Mouse (Mus musculus): ENCODE data around the gene Gm28047. TPM values are rescaled to one million over a fixed set of nuclear protein-coding genes. Genes with fewer than 3 reads are reported as not detected.

The Gm28047 gene
- polyA plus RNA-seq, 1 experiment from 2014 or later, result not detected

DNA sequence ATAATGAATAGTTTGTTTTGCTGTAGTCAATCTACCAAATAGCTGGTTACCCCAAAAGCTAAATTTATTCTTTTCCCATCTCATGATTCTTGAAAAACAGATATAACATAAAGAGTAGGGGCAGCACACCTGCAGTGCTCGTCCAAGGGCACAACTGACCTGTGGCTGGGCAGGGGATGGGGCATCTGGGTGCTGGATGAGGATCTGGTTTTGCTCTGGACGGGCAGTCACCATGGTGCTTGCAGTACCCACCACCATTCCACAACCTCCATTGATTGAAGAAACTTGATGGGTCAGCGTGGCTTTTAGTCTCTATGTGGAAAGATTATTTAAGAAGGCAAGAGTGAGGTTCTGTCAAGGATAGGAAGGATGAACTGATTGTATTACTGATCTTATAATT is 78.6 kb downstream of the Gm28047 start:
- H3K4me3 ChIP-seq (replicated peaks), result no peak overlapping the region
- H3K36me3 ChIP-seq, result peaks cover 44% of the 10 kb centered on the region
- no peaks in the 10 kb centered on the region for H3K27me3 ChIP-seq (replicated peaks)
- no peak overlapping the region; the same call in 1 of the 2 replicates for H3K27ac ChIP-seq (replicated peaks)
- H3K9me3 ChIP-seq (replicated peaks), result no peaks in the 10 kb centered on the region
- 84% methylated on average over 3 of the region's 3 CpGs for WGBS
- H3K4me1 ChIP-seq, result peaks cover 6% of the 10 kb centered on the region; the same call in 1 of the 2 replicates
- no peak overlapping the region for H3K4me2 ChIP-seq
- no peak for ATAC-seq (ENCODE audit: low FRiP score)
- no peak overlapping the region for H3K9ac ChIP-seq (replicated peaks)

DNA sequence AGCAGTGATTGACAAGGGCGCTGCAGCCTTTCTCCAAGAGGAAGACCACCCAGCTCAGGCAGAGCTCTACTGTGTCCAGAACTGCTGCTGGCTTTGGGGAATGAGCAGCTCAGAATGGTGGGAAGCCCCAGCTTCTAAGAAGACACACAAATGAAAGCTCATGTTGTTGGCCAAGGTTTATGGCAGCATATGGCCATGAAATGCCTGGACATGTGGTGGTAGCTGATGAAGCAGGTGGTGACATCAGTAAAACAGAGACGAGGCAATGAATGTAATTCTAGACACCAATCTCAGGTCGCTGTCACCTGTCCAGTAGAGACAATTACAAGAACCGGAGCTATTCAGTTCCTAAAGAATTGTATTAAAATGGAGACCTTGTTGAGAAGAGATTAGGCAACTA is 80.1 kb downstream of the Gm28047 start:
- Histone ChIP-seq H3K27me3 (replicated peaks) (no peaks in the 10 kb centered on the region), H3K9ac (replicated peaks) (no peak overlapping the region), H3K4me1 (peaks cover 6% of the 10 kb centered on the region; the same call in 1 of the 2 replicates), H3K27ac (replicated peaks) (no peak overlapping the region), H3K36me3 (peaks cover 52% of the 10 kb centered on the region), H3K9me3 (replicated peaks) (no peaks in the 10 kb centered on the region), H3K4me2 (no peak overlapping the region), H3K4me3 (replicated peaks) (no peak overlapping the region)
- WGBS, result 92% methylated on average over 4 of the region's 4 CpGs
- ATAC-seq (ENCODE audit: low FRiP score), result no peak

DNA sequence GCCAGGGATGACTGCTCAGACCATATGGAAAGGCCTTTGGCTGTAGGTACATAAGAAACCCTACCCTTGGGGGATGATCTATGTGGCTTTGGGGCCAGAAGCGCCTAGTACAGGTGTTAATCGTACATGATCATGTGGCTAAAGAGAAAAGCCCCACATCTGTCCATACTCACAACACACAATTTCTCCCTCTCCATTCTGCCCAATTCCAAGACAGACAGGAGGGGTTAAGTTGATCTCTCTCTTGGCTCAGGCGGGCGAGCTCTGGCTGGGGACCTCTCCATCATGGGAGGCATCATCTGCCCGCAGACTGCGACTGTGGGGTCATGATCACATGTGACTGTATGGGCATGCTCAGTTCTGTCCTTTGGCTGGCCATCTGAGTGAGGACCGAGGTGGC is 90.9 kb downstream of the Gm28047 start:
- Histone ChIP-seq H3K4me1 (no peaks in the 10 kb centered on the region), H3K9ac (replicated peaks) (no peak overlapping the region), H3K4me2 (no peak overlapping the region), H3K4me3 (replicated peaks) (no peak overlapping the region), H3K9me3 (replicated peaks) (no peaks in the 10 kb centered on the region), H3K27ac (replicated peaks) (no peak overlapping the region), H3K27me3 (replicated peaks) (no peaks in the 10 kb centered on the region), H3K36me3 (peaks cover 68% of the 10 kb centered on the region)
- ATAC-seq (ENCODE audit: low FRiP score), result no peak
- WGBS, result 94% methylated on average over 7 of the region's 7 CpGs

DNA sequence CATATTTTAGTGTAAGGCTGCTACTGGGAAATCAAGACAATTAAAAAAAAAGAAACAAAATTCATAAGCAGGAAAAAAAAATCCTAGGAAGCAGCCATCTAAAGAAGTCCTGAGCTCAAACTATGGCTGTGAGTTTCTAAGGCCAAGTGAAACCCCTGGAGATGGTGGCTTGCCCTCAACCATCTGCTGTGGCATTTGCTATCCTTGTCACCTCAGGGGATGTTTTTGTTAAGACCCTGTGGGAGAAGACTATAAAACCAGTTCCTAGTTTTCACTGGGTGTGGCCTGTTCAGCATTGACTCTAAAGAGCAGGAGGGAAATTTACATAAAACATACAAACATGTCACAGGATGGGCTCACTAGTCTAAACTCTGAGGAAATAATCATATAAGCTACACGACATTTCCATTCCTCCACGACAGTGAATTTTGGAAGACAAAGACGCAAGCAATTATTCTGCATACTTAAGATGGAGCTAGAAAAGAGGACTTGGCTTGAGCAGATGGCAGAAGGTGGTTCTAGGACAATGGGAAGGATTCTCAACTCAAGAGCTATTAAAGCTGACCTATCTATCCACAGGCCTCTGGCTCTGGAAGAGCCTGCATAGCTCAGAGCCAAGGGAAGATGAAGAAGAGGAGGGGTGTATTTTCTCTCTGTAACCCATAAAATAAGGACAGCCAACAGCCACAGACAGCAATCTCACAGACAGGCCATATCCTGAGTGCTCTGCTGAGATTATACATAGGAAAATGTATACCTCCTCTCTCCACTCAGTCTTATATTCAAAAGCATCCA is 92.6 kb downstream of the Gm28047 start:
- WGBS, result 88% methylated on average over 3 of the region's 3 CpGs
- no peak overlapping the region for H3K4me2 ChIP-seq
- no peaks in the 10 kb centered on the region for H3K27me3 ChIP-seq (replicated peaks)
- no peak for ATAC-seq (ENCODE audit: low FRiP score)
- no peaks in the 10 kb centered on the region for H3K4me1 ChIP-seq
- H3K9ac ChIP-seq (replicated peaks), result no peak overlapping the region
- no peaks in the 10 kb centered on the region for H3K9me3 ChIP-seq (replicated peaks)
- H3K4me3 ChIP-seq (replicated peaks), result no peak overlapping the region
- H3K27ac ChIP-seq (replicated peaks), result no peak overlapping the region
- H3K36me3 ChIP-seq, result peaks cover 77% of the 10 kb centered on the region

DNA sequence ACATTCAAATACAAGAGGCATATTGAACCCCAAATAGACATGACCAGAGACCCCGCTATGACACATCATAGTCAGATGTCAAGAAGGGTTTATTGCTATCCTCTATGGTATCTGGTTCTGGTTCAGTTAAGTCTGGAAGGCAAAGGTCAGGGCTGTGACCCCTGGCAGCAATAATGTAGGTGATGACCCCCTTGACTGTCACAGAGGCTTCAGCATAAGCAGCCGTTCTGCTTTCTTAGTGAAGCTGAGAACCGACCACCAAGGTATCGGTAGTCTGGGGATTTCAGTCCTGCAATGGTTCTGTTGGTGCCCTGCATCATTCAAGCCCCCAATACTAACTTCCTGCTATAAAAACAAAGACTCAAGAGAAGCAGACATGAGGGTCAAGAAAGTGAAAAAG is 93.3 kb downstream of the Gm28047 start:
- H3K4me3 ChIP-seq (replicated peaks), result no peak overlapping the region
- no peaks in the 10 kb centered on the region for H3K9me3 ChIP-seq (replicated peaks)
- no peaks in the 10 kb centered on the region for H3K27me3 ChIP-seq (replicated peaks)
- H3K4me1 ChIP-seq, result no peaks in the 10 kb centered on the region
- H3K9ac ChIP-seq (replicated peaks), result no peak overlapping the region
- H3K27ac ChIP-seq (replicated peaks), result no peak overlapping the region
- 84% methylated on average over 4 of the region's 4 CpGs for WGBS
- H3K36me3 ChIP-seq, result peaks cover 73% of the 10 kb centered on the region
- H3K4me2 ChIP-seq, result no peak overlapping the region
- no peak for ATAC-seq (ENCODE audit: low FRiP score)

DNA sequence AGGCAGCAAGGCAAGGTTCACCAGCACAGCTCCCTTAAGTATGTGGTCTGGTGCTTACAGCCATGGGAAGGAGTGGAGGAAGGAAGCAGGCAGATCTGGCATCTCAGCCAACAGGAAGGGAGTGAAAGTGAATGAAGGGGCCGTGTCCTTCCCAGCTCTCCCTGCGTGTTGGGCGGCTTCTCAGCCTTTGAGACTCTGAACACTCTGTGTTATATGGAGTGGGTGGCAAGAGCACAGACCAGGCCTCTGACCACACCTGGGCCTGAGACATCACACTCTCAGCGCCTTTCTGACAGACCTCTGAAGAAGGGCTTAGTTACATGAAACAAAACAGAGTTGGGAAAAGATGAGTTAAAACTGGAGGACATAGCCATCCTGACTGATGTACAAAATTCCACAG is 94.3 kb downstream of the Gm28047 start:
- Histone ChIP-seq H3K36me3 (peaks cover 63% of the 10 kb centered on the region), H3K9me3 (replicated peaks) (no peaks in the 10 kb centered on the region), H3K9ac (replicated peaks) (no peak overlapping the region), H3K27ac (replicated peaks) (no peak overlapping the region), H3K4me1 (no peaks in the 10 kb centered on the region), H3K4me3 (replicated peaks) (no peak overlapping the region), H3K4me2 (no peak overlapping the region), H3K27me3 (replicated peaks) (no peaks in the 10 kb centered on the region)
- 91% methylated on average over 4 of the region's 4 CpGs for WGBS
- ATAC-seq (ENCODE audit: low FRiP score), result no peak

DNA sequence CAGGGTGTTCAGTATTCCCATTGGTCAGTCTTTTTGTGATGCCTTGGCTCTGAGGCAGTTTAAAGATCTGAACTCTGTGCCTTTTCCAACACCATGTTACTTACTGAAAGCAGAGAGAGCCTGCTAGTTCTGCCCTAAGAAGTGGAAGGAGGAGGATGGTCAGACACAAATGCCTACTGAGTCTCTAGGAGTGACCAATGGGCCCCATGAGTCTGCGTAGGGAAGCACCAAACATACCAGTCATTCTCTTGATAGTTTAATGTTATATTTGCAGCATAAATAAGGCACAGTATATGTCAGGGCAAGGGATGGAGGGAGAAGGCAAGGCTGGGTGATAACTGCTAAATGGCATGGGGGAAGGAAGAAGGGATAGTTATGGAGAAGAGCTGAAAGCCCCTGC is 96.5 kb downstream of the Gm28047 start:
- no peak overlapping the region for H3K4me3 ChIP-seq (replicated peaks)
- H3K27me3 ChIP-seq (replicated peaks), result no peaks in the 10 kb centered on the region
- ATAC-seq (ENCODE audit: low FRiP score), result no peak
- WGBS, result 95% methylated on average over 1 of the region's 1 CpGs
- H3K9ac ChIP-seq (replicated peaks), result no peak overlapping the region
- H3K4me1 ChIP-seq, result peaks cover 20% of the 10 kb centered on the region
- H3K36me3 ChIP-seq, result peaks cover 59% of the 10 kb centered on the region
- H3K27ac ChIP-seq (replicated peaks), result no peak overlapping the region
- no peak overlapping the region for H3K4me2 ChIP-seq
- H3K9me3 ChIP-seq (replicated peaks), result no peaks in the 10 kb centered on the region

DNA sequence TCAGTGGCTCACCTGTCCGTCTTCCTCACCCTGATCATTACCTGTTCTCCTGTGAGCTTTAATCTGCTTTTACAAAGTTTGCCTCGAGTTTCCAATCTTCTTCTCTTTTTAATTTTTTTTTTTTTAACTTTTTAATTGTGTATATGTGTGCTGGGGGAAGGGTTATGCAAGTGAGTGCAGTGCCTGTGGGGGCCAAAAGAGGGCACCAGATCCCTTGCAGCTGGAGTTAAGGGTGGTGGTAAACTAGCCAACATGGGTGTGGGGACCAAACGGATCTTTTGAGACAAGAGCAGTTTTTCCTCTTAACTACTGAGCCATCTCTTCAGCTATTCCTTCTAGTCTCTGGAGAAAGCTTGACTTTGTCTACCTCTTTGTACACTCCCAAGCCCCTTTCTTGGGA is 96.9 kb downstream of the Gm28047 start:
- ATAC-seq (ENCODE audit: low FRiP score), result no peak
- H3K36me3 ChIP-seq, result peaks cover 55% of the 10 kb centered on the region
- WGBS, result 79% methylated on average over 3 of the region's 3 CpGs
- H3K9ac ChIP-seq (replicated peaks), result no peak overlapping the region
- H3K9me3 ChIP-seq (replicated peaks), result no peaks in the 10 kb centered on the region
- no peak overlapping the region for H3K4me2 ChIP-seq
- no peaks in the 10 kb centered on the region for H3K27me3 ChIP-seq (replicated peaks)
- H3K27ac ChIP-seq (replicated peaks), result no peak overlapping the region
- peaks cover 20% of the 10 kb centered on the region for H3K4me1 ChIP-seq
- H3K4me3 ChIP-seq (replicated peaks), result no peak overlapping the region

DNA sequence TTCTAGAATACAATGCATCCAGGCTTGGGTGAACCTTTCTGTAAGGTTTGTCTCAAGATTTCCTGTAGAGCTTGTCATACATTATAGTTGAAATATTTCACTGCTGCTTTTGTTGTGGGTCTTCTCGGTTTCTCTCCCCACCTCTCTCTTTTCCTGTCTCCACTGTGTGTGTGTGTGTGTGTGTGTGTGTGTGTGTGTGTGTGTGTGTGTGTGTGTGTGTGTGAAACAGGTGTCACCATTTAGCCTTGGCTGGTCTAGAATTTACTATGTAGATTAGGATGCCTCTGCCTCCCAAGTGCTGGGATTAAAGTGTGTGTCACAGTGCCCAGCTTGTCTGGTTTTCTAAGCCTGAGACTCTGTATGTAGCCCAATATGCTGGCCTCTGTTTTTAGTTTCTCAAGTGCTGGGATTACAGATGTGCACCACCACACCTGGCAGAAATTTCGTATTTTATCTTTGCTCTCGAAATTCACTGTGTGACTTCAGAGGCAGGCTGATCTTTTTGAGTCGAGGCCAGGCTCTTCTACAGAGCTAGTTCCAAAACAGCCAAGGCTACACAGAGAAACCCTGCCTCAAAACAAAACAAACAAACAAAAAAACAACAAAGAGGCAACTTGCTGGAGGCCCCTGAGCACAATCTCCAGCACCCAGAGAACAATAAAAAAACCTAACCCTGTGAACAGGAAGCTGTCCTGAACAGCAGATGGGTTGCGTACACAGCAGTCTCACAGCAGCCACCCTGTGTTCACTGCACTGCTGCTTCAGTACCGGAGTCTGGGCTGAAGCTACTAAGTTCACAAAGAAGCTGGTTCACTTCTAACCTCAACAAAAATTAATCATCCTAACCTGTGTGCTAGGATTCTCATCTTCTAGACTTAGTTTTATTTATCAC is 98.5 kb downstream of the Gm28047 start:
- WGBS, result 86% methylated on average over 6 of the region's 6 CpGs
- Histone ChIP-seq H3K4me1 (peaks cover 20% of the 10 kb centered on the region), H3K36me3 (peaks cover 56% of the 10 kb centered on the region), H3K9ac (replicated peaks) (no peak overlapping the region), H3K4me3 (replicated peaks) (no peak overlapping the region), H3K9me3 (replicated peaks) (no peaks in the 10 kb centered on the region), H3K4me2 (no peak overlapping the region), H3K27ac (replicated peaks) (no peak overlapping the region), H3K27me3 (replicated peaks) (no peaks in the 10 kb centered on the region)
- no peak for ATAC-seq (ENCODE audit: low FRiP score)

DNA sequence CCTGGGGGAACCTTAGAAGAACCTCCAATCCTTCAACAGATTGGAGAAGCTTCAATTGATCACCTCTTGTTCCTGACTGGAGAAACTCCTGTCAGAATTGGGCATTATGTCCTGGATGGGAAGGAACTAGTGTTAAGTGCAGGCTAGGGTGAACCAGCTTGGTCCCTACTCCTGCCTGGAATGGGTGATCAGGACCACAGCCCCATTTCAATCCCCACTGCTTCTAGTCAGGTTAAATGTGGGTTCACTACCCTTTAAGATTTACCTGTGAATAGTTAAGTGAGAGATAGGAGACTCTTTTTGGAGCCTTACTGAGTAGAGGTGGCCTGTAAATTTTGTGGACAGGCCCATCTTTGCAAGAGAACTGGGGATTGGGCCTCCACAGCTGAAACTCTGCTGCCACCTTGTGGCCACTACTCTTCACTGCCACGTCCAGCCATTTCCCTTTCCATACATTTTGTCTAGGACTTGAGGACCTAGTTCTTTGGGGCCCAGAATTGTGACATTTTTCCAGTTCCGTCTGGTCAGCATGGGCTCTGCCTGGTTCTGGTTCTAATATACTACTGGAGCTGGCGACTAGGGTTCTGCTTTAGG is 99.9 kb downstream of the Gm28047 start, which contains the start of gene Npff:
TSS of gene Npff (minus strand) at position 51 of the 594 bp plus-strand sequence.
- H3K9me3 ChIP-seq (replicated peaks), result no peaks in the 10 kb centered on the region
- no peak within 1 kb of the TSS for H3K4me3 ChIP-seq (replicated peaks)
- peaks cover 28% of the 10 kb centered on the region for H3K4me1 ChIP-seq
- 7% methylated on average over 3 of the region's 3 CpGs for WGBS
- ATAC-seq (ENCODE audit: low FRiP score), result peak; percentile 39
- peaks cover 49% of the 10 kb centered on the region for H3K36me3 ChIP-seq
- peak within 1 kb of the TSS; percentile 4 for H3K9ac ChIP-seq (replicated peaks)
- H3K27ac ChIP-seq (replicated peaks), result peak within 1 kb of the TSS; percentile 78
- no peaks in the 10 kb centered on the region for H3K27me3 ChIP-seq (replicated peaks)
- peak within 1 kb of the TSS; percentile 20 for H3K4me2 ChIP-seq

DNA sequence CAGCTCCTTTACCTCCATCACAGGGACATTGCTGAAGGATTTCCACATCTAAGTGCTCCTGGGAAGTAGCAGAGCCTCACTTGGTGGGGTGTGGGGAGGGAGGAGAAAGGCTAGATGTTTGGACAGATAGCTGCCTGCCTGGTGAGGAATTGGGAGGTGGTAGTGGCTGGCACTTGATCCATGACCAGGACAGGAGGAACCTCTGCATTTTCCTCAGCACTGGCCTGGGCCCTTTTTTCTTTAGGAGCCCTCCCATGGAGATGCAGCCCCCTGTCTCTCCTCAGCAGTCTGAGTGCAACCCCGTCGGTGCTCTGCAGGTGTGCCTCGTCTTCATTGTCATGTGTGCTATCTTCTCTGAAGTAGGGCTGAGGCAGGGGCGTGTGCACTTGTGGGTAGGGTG is 103.4 kb downstream of the Gm28047 start:
- ATAC-seq (ENCODE audit: low FRiP score), result no peak
- Histone ChIP-seq H3K27ac (replicated peaks) (no peak overlapping the region), H3K4me1 (peaks cover 40% of the 10 kb centered on the region), H3K27me3 (replicated peaks) (no peaks in the 10 kb centered on the region), H3K4me2 (no peak overlapping the region), H3K4me3 (replicated peaks) (no peak overlapping the region), H3K9me3 (replicated peaks) (no peaks in the 10 kb centered on the region), H3K9ac (replicated peaks) (no peak overlapping the region), H3K36me3 (peaks cover 23% of the 10 kb centered on the region)
- WGBS, result 88% methylated on average over 4 of the region's 4 CpGs
